Mouse (Mus musculus) spleen, adult 2 months (tissue): ENCODE results near the gene Gbp8.
"Not testable (repeated sequence)": the region's sequence is repeated elsewhere in the genome, so short reads cannot be mapped to it uniquely, and the experiment has no call there.

ENCODE experiments used
- CTCF ChIP-seq: fragments of 200-500 bp; IDR thresholded peaks from 2 replicates; pipeline ENCODE4 v1.5.1; 2011; ENCODE audit warnings: mild to moderate bottlenecking, inconsistent platforms; ENCODE audit not compliant: insufficient read depth, insufficient read length, insufficient replicate concordance; ENCODE audit errors: extremely low read depth
- POLR2A ChIP-seq: fragments of 200-500 bp; IDR thresholded peaks from 2 replicates; pipeline ENCODE4 v1.6.1; 2011; ENCODE audit warnings: low read depth, low read length, inconsistent platforms

- TF ChIP-seq POLR2A, CTCF: not testable (repeated sequence)
Observed at GRCm38 (mm10) chr5:105121731-105122130, 17.6 kb downstream of the Gbp8 start.
